Mouse (Mus musculus) lung, adult 2 months (tissue): Measurements from ENCODE around the gene Syk. TPM values are rescaled to one million over a fixed set of nuclear protein-coding genes. Genes with fewer than 3 reads are reported as not detected.

ENCODE experiments used
- DNase-seq: peaks from one replicate; pipeline ENCODE4 v3.0.0; 2022
- H3K4me1 ChIP-seq: fragments of 200-500 bp; 2 replicates; pipeline ENCODE4 v1.6.1; 2011; ENCODE audit warnings: low read length; ENCODE audit not compliant: control insufficient read depth, insufficient read depth
- H3K4me3 ChIP-seq: fragments of 200-500 bp; replicated peaks from 2 replicates; pipeline ENCODE3; 2011; ENCODE audit warnings: low read depth, mild to moderate bottlenecking, control low read depth, low read length; ENCODE audit errors: extremely low read depth
- CTCF ChIP-seq: fragments of 200-500 bp; IDR thresholded peaks from 2 replicates; pipeline ENCODE4 v1.5.1; 2011; ENCODE audit warnings: mild to moderate bottlenecking, low read length, control low read depth; ENCODE audit not compliant: insufficient read depth
- POLR2A ChIP-seq: fragments of 200-500 bp; IDR thresholded peaks from 2 replicates; pipeline ENCODE4 v1.6.1; 2011; ENCODE audit warnings: low read depth, mild to moderate bottlenecking, control low read depth, low read length, borderline replicate concordance; ENCODE audit errors: extremely low read depth
- WGBS: fragments of 180-500 bp; shearing (Covaris S2); methylation state at CpG from one replicate; pipeline ENCODE4 v1.1.7; 2018; 5-methylcytosine and 5-hydroxymethylcytosine counted together
- polyA plus RNA-seq: library from polyadenylated mRNA; depleted of rRNA; stranded (reverse); fragments of >200 nt; gene quantifications from 2 replicates; pipeline ENCODE4 v1.2.3, GENCODE M21; 2012

The Syk gene
- polyA plus RNA-seq, 1 experiment = 19.7 TPM

- 81% methylated on average over 10 of the region's 10 CpGs for WGBS
- no peaks in the 10 kb centered on the region for H3K4me1 ChIP-seq
- H3K4me3 ChIP-seq = no peak overlapping the region
- no peak for TF ChIP-seq POLR2A
- TF ChIP-seq CTCF = no peak
- no peak for DNase-seq
These were observed 53.3 kb downstream of the Syk start for GRCm38 (mm10) chr13:52636176-52636748.

GRCm38 (mm10) chr13:52646566-52646965 is 63.6 kb downstream of the Syk start:
- Histone ChIP-seq H3K4me3 (no peak overlapping the region), H3K4me1 (no peaks in the 10 kb centered on the region)
- no peak for DNase-seq
- TF ChIP-seq CTCF (no peak), POLR2A (no peak)
- 68% methylated on average over 3 of the region's 3 CpGs for WGBS

DNA sequence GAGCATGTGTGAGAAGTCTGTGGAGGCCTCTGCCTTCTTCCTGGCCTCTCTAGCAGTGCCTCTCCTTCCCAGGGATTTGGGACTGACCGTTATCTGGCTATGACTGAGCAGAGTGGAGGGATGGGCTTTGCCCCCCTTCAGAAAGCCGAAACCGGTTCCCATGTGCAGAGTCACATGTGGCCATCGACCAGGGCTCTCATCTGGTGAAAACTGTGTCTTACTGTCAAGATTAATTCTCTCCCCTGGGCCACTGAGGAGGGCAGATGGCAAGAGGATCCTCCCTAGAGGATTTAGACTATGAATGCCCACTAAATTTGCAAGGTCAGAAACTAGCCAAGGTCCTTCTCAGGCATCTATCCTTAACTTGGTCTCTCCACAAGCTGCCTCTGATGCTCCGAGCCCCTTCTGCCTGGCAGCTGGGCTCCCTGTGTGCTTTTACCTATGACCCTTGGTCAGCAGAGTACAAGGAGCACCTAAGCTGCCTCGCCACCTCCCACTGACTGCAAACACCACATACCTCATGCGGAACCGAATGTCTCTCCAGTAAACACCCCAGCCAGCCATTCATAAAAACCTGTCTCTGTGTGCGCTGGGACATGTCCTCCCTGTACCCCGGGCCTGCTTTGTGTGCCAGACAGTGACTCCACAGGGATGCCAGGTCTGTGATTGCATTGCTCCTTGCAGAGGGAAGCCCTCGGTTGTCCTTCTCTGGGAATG is 65.2 kb downstream of the Syk start:
- WGBS = 73% methylated on average over 11 of the region's 11 CpGs
- TF ChIP-seq CTCF = no peak
- no peak for TF ChIP-seq POLR2A

DNA sequence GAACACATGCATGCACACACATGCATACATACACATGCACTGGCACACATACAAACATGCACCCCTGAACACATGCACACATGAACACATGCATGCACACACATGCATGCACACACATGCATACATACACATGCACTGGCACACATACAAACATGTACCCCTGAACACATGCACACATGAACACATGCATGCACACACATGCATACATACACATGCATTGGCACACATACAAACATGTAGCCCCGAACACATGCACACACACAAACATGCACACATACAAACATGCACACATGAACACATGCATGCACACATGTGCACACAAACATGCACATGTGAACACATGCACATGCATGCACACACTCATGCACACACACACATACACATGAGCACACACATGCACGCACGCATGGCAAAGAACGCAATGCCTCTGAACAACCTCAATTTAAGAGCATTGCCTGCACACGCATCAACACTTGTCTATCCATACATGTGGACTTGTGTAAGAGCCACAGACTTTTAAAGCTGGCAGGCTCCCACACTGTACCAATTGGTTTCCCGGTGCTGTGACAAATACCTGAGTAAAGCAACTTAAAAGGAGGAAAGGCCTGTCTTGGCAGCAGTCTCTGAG is 66.9 kb downstream of the Syk start:
- Histone ChIP-seq H3K4me3 (no peak overlapping the region), H3K4me1 (no peaks in the 10 kb centered on the region)
- 94% methylated on average over 6 of the region's 6 CpGs for whole genome bisulfite sequencing
- TF ChIP-seq POLR2A (no peak), CTCF (no peak)
- no peak for DNase-seq

More for the DNA sequence above, 65.2 kb downstream of the Syk start:
- no peaks in the 10 kb centered on the region for H3K4me1 ChIP-seq
- no peak for DNase-seq
- H3K4me3 ChIP-seq = no peak overlapping the region

DNA sequence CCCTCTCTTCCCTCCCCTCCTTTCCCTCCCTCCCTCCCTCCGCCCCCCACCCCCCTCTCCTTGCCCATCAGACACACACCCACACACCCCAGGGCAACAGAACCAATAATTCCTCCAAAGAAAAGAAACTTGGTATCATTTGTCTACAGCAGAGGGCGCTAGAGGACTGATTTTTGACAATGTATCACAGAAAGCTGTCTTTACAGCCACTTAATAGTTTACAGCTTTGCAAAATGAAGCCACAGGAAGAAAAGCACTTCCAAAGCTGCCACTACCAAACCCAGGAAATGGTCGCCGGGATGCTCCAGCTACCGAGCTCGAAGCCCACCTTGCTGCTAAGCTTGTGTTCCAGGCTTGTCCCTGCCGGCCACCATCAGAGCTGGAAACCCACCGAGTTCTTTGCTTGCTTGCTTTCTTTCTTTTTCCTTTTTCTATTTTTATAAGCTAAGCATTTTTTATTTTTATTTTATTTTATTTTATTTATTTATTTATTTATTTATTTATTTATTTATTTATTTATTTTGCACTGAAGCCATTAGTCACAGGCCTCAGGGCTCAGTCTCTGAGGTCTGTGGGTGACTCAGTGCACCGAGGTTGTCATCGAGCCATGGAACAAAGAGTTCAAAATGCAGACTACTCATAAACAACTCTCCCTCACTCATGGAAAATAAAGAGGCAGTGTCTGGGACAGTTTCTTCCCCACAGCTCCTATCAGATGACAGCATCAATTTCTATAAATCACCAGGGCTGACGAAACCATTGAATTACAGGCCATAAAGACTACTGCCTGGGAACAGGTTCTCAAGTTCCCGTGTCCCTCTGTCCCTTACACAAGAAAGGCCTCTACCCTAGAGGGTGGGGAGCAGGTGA is 68.6 kb downstream of the Syk start:
- no peaks in the 10 kb centered on the region for H3K4me1 ChIP-seq
- no peak for DNase-seq
- 47% methylated on average over 11 of the region's 12 CpGs for WGBS
- no peak for TF ChIP-seq POLR2A
- no peak for TF ChIP-seq CTCF
- no peak overlapping the region for H3K4me3 ChIP-seq

GRCm38 (mm10) chr13:52652253-52652628 is 69.3 kb downstream of the Syk start:
- TF ChIP-seq CTCF = no peak
- TF ChIP-seq POLR2A = no peak
- Histone ChIP-seq H3K4me1 (no peaks in the 10 kb centered on the region), H3K4me3 (no peak overlapping the region)
- DNase-seq = no peak
- WGBS = 92% methylated on average over 8 of the region's 8 CpGs

- no peak for DNase-seq
- WGBS = 60% methylated on average over 12 of the region's 12 CpGs
- no peak overlapping the region for H3K4me3 ChIP-seq
- TF ChIP-seq CTCF = no peak
- no peak for TF ChIP-seq POLR2A
- no peaks in the 10 kb centered on the region for H3K4me1 ChIP-seq
These were observed 71.3 kb downstream of the Syk start for GRCm38 (mm10) chr13:52654081-52654829.

- no peak for DNase-seq
- Histone ChIP-seq H3K4me3 (no peak overlapping the region), H3K4me1 (no peaks in the 10 kb centered on the region)
- no peak for TF ChIP-seq POLR2A
- no peak for TF ChIP-seq CTCF
- WGBS = 41% methylated on average over 9 of the region's 9 CpGs
These were observed 71.9 kb downstream of the Syk start for GRCm38 (mm10) chr13:52654830-52655308.
